Mouse (Mus musculus): Measurements from ENCODE around the gene Tspyl2.

GRCm38 (mm10) chrX:152306224-152306623, 36.0 kb downstream of the Tspyl2 start:
- TF ChIP-seq POLR2A (IDR thresholded peaks at IDR 0.05; ENCODE audit: borderline replicate concordance, control insufficient read depth, low read depth, low read length) (no peak), CTCF (IDR thresholded peaks at IDR 0.05; ENCODE audit: control insufficient read depth, insufficient read depth, low read length) (no peak)

Measured in bone marrow, adult 2 months (tissue).